Mouse (Mus musculus) lung, adult 2 months (tissue): ENCODE data around the gene Acacb. TPM values are rescaled to one million over a fixed set of nuclear protein-coding genes. Genes with fewer than 3 reads are reported as not detected.

Experiments
- DNase-seq: peaks from one replicate; pipeline ENCODE4 v3.0.0; 2022
- H3K4me1 ChIP-seq: fragments of 200-500 bp; 2 replicates; pipeline ENCODE4 v1.6.1; 2011; ENCODE audit warnings: low read length; ENCODE audit not compliant: control insufficient read depth, insufficient read depth
- H3K4me3 ChIP-seq: fragments of 200-500 bp; replicated peaks from 2 replicates; pipeline ENCODE3; 2011; ENCODE audit warnings: low read depth, mild to moderate bottlenecking, control low read depth, low read length; ENCODE audit errors: extremely low read depth
- CTCF ChIP-seq: fragments of 200-500 bp; IDR thresholded peaks from 2 replicates; pipeline ENCODE4 v1.5.1; 2011; ENCODE audit warnings: mild to moderate bottlenecking, low read length, control low read depth; ENCODE audit not compliant: insufficient read depth
- POLR2A ChIP-seq: fragments of 200-500 bp; IDR thresholded peaks from 2 replicates; pipeline ENCODE4 v1.6.1; 2011; ENCODE audit warnings: low read depth, mild to moderate bottlenecking, control low read depth, low read length, borderline replicate concordance; ENCODE audit errors: extremely low read depth
- WGBS: fragments of 180-500 bp; shearing (Covaris S2); methylation state at CpG from one replicate; pipeline ENCODE4 v1.1.7; 2018; 5-methylcytosine and 5-hydroxymethylcytosine counted together
- polyA plus RNA-seq: library from polyadenylated mRNA; depleted of rRNA; stranded (reverse); fragments of >200 nt; gene quantifications from 2 replicates; pipeline ENCODE4 v1.2.3, GENCODE M21; 2012

Gene Acacb
- polyA plus RNA-seq, 1 experiment = 37.5 TPM

DNA sequence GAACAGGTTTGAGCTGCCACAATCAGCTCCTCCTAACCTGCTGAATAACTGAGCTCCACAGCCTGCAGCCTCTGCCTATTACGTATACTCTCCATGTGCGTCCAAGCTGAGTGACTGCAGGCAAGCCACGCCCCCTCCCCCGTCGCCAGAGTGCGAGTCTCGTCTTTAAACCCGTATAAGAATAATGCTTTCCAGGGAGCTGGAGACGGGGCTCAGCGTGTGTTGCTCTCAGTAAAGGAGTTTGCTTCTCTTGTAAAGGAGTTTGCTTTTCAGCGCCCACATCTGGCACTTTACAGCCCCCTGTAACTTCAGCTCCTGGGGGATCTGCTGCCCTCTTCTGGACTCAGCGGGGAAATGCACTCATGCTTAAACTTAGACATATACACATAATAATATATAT, 7.2 kb downstream of the Acacb start:
- TF ChIP-seq CTCF = peak; percentile 38
- no peak for TF ChIP-seq POLR2A
- Histone ChIP-seq H3K4me3 (no peak overlapping the region), H3K4me1 (0 out of 2 replicates have a peak, but pooled peaks cover 2% of the 10 kb centered on the region)
- WGBS = 16% methylated on average over 12 of the region's 12 CpGs
- no peak for DNase-seq

DNA sequence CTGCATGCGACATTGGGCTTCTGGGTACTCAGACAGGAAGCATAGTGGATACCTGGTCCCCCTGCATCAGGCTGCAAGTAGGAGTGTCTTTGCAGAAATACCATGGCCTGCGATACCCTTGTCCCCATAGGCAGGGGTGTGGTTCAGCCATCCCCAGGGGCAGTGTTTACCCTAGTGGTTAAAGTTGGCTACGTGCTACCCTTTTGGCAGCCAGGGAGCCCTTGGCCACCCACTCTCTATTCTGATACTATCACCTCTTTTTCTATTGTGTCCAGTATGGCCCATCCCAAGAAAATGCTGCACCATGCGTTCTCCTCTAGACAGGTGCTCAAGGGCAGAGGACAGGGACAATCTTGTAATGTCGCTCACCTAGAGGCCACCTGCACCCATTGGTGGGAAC, 8.4 kb downstream of the Acacb start:
- WGBS = 70% methylated on average over 5 of the region's 5 CpGs

DNA sequence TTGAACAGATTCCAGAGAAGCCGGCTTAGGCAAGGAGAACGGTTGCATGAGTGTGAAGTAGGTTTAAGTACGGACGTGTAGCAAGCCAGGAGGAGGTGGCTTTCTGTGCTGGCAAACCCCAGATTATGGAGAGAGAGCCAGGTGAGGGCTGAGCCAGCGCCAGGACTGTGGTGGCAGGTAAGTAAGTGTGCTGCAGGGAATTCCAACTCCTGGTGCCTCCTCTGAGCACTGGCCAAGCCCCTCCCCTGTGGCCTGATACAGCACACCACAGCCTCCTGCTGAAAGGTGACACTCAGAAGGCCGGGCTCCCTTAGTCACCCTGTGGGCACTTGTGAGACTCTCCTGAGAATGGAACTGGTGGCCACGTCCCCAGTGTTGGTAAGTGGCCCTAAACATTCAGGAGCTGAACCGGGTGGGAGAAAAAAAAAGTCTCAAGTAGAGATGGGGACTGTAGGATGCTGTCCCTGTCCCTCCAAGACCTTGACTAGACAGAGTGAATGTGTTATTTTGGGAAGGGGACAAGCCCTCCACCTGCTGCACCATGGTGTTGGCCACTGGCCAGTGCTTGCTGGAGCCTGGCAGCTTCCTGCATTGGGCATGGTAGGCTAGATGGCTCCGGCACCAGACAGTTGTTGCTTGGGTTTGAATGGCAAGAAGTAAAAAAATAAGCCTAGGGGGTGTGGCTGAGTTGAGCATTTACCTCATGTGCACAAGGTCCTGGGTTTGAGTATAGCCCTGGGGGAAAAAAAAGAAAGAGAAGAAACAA, 9.0 kb downstream of the Acacb start:
- no peak for DNase-seq
- TF ChIP-seq CTCF = no peak
- no peak for TF ChIP-seq POLR2A
- no peak overlapping the region for H3K4me3 ChIP-seq
- 42% methylated on average over 9 of the region's 9 CpGs for WGBS
- 0 out of 2 replicates have a peak, but pooled peaks cover 2% of the 10 kb centered on the region for H3K4me1 ChIP-seq

More for the DNA sequence above, 8.4 kb downstream of the Acacb start:
- Histone ChIP-seq H3K4me3 (no peak overlapping the region), H3K4me1 (0 out of 2 replicates have a peak, but pooled peaks cover 2% of the 10 kb centered on the region)
- no peak for TF ChIP-seq POLR2A
- no peak for DNase-seq

DNA sequence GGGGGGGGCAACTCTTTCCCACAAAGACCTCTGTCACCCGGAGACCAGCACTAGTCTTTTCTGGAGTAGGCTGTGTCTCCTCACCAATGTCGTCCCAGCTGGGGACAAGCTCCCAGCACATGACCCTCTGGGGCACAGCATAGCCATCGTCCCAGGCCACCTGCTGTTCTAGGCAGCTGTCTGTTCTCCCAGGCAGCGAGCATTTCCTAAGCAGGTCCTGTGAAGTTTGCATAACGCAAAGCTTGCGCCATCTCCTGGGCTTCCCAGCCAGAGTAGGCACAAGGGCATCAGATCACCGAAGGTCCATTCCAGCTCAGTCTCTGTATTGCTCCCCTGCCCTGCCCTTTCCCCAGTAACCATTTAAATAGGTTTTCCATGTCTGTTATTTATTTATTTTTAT, 10.9 kb downstream of the Acacb start:
- H3K4me1 ChIP-seq = 0 out of 2 replicates have a peak, but pooled peaks cover 2% of the 10 kb centered on the region
- 46% methylated on average over 7 of the region's 7 CpGs for WGBS
- TF ChIP-seq POLR2A (no peak), CTCF (no peak)
- DNase-seq = no peak
- H3K4me3 ChIP-seq = no peak overlapping the region

DNA sequence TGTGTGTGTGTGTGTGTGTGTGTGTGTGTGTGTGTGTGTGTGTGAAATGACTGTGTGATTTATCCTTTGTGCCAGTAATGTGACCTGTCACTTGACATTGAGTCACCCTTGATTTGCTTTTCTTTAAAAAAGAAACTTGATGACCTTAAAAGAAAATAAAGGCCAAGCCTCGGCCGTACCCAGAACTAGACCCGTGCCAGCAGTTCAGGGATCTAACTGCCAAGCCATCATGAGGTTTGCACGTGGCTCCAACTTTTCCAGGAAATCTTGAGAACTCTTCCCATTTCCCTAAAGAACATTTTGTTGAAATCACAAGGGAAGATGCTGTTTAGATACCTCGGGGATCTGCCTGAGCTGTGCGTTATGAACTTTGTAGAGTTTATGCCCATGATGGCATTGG, 15.1 kb downstream of the Acacb start:
- Histone ChIP-seq H3K4me3 (no peak overlapping the region), H3K4me1 (no peaks in the 10 kb centered on the region)
- DNase-seq = no peak
- 68% methylated on average over 6 of the region's 6 CpGs for WGBS
- TF ChIP-seq CTCF (no peak), POLR2A (no peak)

DNA sequence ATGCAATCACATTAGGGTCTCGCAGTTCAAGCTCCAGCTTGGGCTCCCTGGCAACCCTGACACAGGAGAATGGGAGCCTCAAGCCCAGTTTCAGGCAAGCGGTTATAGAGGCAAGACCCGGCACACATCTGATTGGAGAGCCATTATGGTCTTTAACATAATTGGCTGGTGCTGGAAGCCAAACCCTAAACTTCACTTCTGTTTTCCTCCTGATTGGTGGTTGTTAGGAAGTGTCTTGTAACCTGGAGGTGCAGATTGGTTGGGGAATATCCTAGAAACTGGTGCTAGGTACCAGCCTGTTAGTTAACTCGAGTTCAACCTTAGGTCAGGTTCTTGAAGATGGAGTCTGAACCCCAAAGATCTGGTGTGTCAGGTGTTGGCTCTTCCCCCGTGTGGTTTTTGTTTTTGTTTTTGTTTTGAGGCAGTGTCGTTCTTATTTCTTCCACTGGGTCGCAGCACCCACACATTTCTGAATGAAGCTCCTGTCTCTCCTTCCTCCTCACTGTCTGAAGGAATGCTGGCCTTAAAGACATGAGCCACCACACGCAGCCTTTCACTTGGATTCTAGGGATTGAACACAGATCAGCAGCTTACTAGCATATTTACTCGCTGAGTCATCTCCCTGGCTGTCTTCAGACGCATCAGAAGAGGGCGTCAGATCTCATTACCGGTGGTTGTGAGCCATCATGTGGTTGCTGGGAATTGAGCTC, 15.9 kb downstream of the Acacb start:
- no peak for DNase-seq

DNA sequence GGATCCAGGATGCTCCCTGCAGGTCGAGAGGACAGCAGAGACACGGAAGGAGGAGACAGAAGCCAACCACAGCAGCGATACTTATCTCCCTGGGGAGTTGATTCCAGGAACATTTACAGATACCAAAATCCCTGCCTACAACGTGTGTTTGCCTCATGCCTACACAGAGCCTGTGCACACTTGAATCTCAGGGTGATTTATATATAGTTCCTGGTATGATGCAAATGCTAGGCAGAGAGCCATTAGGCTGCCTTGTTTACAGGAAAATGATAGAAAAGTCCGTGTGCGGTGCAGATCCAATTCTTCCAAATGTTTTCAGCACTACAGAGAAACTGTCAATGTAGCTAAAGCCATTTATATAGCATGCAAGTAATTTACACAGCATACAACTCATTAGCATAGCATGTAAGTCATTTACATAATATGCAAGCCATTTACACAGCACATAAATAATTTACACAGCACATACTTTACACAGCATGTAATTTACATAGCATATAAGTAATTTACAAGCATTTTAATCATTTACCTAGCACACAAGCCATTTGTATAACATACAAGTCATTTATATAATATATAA, 16.9 kb downstream of the Acacb start:
- no peaks in the 10 kb centered on the region for H3K4me1 ChIP-seq
- no peak overlapping the region for H3K4me3 ChIP-seq
- TF ChIP-seq CTCF (no peak), POLR2A (no peak)
- 47% methylated on average over 6 of the region's 6 CpGs for WGBS
- no peak for DNase-seq

More for the DNA sequence above, 15.9 kb downstream of the Acacb start:
- WGBS = 41% methylated on average over 12 of the region's 12 CpGs
- TF ChIP-seq POLR2A (no peak), CTCF (no peak)
- Histone ChIP-seq H3K4me1 (no peaks in the 10 kb centered on the region), H3K4me3 (no peak overlapping the region)

DNA sequence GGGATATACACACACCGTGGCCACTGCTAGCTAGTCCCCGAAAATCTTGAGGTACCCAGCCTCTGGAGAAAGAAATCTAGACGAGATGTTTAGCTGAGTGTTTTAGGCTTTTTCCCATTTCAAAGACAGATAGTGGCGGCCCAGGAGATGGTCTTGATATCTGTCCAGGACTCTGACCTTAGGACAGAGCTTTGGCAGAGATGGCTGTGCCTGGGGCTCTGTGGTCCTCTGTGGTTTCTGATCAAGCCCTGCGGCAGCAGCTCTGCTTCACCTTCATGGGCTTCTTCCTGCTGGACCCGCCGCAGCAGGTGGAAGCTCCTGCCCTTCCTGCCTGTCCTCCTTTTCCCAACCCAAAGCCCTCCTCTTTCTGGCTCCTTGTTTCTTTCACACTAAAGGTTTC, 24.0 kb downstream of the Acacb start:
- H3K4me3 ChIP-seq = no peak overlapping the region
- peaks cover 2% of the 10 kb centered on the region; the same call in 1 of the 2 replicates for H3K4me1 ChIP-seq
- no peak for DNase-seq
- TF ChIP-seq POLR2A (no peak), CTCF (no peak)
- WGBS = 74% methylated on average over 7 of the region's 7 CpGs

DNA sequence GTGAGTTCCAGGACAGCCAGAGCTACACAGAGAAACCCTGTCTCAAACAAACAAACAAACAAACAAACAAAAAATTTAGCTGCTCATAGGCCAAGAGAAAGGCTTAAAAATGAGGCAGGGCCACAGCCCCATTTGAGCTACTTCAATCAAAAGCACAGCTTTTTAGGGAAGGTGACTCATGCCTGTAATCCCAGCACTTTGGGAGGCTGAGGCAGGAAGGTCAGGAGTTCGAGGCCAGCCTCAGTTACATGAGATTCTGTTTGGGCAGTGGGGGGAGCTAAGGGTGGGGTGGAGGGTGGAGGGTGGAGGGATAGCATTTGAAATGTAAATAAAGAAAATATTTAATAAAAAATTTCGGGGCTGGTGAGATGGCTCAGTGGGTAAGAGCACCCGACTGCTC, 26.6 kb downstream of the Acacb start:
- 83% methylated on average over 3 of the region's 3 CpGs for WGBS

More for the DNA sequence above, 26.6 kb downstream of the Acacb start:
- Histone ChIP-seq H3K4me3 (no peak overlapping the region), H3K4me1 (peaks cover 7% of the 10 kb centered on the region; the same call in 1 of the 2 replicates)
- no peak for TF ChIP-seq CTCF
- no peak for TF ChIP-seq POLR2A
- no peak for DNase-seq
